Mouse (Mus musculus): ENCODE measurements around the gene Prkca. TPM values are rescaled to one million over a fixed set of nuclear protein-coding genes. Genes with fewer than 3 reads are reported as not detected.

Prkca gene
- total RNA-seq, 1 experiment from 2014 or later: 15.6 TPM

- no peak for ATAC-seq (replicated peaks; ENCODE audit: low read depth, poor library complexity, severe bottlenecking)
These were observed 123.1 kb downstream of the Prkca start for GRCm38 (mm10) chr11:108220605-108221004.

GRCm38 (mm10) chr11:108217043-108217442, 126.7 kb downstream of the Prkca start:
- ATAC-seq (replicated peaks; ENCODE audit: low read depth, poor library complexity, severe bottlenecking): no peak

DNA sequence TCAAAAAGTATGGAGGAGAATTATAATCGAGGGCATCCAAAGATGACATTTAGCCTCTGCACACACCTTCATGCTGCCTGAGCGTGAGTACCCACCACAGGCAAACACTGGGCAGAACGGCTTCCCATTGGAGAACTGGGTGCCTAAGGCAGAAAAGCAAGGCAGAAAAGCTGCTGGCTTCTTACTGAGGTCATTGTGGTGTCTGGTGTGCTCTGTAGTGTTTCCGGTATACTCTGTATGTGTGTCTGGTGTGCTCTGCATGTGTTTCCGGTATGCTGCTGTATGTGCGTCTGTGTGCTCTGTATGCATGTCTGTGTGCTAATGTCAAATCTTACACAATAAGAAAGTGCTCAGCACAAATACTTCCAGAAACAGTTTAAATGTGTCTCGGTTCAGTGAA, 127.7 kb downstream of the Prkca start:
- no peak for ATAC-seq (replicated peaks; ENCODE audit: low read depth, poor library complexity, severe bottlenecking)

- ATAC-seq (replicated peaks; ENCODE audit: low read depth, poor library complexity, severe bottlenecking): peak; percentile 50; the same call in 1 of the 2 replicates
These were observed 128.3 kb downstream of the Prkca start for GRCm38 (mm10) chr11:108215466-108215865.

DNA sequence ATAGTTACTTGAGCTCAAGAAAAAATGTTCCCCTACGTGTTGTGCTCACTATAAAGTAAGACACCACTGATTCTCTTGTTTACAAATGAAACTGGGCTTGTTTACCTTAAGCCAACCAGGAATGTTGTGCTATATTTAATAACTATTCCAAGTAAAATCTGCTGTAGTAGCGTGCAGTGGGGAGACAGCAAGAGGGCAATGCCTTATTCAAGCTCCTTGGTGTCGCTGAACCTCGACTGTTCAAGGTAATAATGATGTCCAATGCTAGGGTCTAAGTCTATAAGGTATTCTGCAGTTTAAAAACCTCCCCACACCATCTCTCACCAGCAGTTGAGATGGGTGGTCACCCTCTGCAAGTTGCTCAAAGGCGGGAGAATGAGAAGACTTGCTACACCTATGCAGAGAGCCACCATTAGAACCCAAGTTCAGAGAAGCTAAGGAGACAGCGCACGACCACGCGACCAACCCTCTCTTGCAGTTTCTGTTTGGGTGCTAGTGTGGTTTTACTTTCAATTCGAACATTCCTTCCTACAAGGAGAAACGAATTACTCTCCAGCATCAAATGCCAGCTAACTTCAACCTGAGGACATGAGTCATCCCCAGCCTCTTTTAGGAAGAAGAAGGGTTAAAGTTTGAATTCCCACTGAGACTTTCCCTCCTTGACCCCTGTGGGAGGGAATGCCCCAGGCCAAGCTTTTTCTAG, 129.1 kb downstream of the Prkca start:
- peak; percentile 48; the same call in 1 of the 2 replicates for ATAC-seq (replicated peaks; ENCODE audit: low read depth, poor library complexity, severe bottlenecking)

DNA sequence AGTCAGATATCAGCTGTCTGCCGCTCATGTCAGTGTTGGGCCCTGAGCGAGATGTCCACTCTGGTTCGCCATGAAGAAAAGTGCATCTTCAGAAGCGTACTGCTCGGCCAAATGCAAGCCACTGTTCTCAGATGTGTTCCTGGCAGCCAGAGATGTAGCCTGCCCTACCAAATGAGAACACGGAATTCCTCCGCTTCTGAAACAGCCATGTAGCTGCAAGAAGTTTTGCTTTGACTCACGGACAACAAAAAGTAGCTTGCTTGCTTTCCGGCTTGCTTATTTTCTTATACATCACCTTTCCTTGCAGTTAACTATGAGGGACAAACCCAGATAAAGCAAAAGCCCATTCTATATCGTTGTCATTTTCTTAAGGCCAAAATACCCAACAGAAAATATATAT, 129.9 kb downstream of the Prkca start:
- no peak for ATAC-seq (replicated peaks; ENCODE audit: low read depth, poor library complexity, severe bottlenecking)

DNA sequence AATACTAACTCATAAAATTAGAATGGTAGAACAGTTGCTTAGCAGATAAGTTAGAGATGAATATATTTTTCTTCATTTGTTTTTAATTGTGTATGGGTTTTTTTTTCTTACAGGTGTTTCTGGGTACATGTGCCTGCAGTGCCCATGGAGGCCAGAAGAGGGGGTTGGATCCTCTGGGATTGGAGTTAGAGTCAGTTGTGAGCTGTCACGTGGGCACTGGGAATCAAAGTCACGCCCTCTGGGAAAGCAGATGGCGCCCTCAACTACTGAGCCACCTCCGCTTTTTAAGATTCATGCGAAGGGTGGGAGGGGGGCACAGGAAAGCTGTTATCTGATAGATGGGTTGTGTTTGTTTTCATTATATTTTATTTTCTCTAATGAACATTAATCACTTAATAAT, 131.1 kb downstream of the Prkca start:
- no peak for ATAC-seq (replicated peaks; ENCODE audit: low read depth, poor library complexity, severe bottlenecking)

GRCm38 (mm10) chr11:108212030-108212429, 131.7 kb downstream of the Prkca start:
- no peak for ATAC-seq (replicated peaks; ENCODE audit: low read depth, poor library complexity, severe bottlenecking)

DNA sequence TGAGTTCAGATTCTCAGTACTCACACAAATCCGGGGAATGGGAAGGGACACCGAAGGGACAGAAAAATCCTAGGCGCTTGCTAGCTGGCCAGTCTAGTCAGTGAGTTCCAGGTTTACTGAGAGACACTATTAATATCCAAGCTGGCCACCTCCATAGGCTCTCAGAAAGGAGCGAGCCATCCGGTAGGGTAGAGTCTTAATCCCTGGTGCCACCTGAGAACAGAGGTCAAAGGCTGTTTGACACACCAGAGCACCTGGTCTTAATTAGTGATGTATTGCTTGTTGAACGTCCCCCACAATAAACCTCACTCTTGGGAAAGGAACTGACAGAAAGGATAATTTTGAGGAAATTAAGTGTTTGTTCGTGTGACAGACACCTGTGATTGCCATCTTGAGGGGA, 133.0 kb downstream of the Prkca start:
- no peak for ATAC-seq (replicated peaks; ENCODE audit: low read depth, poor library complexity, severe bottlenecking)

GRCm38 (mm10) chr11:108206602-108207001, 137.1 kb downstream of the Prkca start:
- ATAC-seq (replicated peaks; ENCODE audit: low read depth, poor library complexity, severe bottlenecking): no peak

DNA sequence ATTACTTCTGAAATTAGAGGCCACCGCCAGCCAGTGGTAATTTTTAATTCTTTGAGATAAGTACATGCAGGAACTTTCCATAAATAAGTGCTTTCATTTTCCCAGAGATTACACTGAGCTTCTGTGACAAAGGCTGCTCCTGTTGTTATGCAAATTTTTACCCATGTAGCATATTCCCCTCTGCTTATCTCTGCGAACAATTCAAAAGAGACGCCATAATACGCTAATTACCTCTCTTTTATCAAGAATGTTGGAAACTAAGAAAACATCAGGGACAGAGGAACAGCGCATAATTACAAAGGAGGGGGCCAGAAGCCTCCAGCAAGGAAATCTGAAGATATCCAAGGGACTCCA, 138.9 kb downstream of the Prkca start:
- no peak for ATAC-seq (replicated peaks; ENCODE audit: low read depth, poor library complexity, severe bottlenecking)

DNA sequence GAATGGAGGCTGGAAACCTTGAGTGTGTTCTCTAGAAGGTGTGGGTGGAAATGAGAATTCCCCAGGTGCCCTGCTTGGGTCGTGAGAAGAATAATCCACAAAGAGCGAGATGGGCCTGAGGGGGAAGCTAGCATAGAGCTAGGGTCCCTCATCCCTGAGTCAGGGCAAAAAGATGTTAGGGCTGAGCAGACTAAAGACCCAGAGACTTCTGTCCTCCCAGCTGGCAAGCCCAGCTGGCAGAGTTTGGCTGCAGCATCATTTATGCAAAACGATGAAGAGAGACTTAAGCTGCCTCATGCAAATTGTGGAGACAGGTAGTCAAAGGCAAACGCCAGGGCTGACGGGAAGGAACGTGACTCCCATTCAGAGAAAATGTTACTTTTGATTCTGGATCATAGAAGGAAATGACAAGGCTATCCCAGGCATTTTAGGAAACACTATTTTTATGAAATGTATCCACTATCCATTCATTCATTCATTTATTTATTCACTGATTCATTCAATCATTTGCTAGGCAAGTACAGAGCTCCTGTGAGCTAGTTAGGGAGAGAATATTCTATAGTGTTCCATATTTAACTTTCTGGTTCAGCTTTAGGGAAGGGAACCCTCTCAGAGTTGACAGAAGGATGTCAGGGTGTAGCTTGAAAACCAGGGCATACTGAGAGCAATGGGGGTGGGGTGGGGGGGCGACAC, 139.4 kb downstream of the Prkca start:
- no peak for ATAC-seq (replicated peaks; ENCODE audit: low read depth, poor library complexity, severe bottlenecking)

DNA sequence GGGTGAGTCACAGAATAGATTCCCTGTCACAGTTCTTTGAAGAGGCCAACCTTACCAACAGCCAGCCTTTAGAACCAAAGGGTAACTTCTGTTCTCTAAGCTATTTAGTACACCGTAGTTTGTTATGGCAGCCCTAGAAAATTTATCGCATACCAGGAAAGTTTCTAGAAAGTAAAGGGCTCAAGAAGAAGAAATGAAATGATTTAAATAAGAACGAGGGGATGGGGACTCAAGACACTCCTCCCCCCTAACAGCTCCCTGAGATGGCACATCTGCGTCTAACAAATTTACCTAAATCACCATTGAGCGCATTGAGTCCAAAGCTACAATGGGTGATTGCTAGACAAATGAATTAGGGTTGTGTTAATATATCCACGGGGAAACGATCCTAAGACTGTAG, 140.9 kb downstream of the Prkca start:
- ATAC-seq (replicated peaks; ENCODE audit: low read depth, poor library complexity, severe bottlenecking): no peak

DNA sequence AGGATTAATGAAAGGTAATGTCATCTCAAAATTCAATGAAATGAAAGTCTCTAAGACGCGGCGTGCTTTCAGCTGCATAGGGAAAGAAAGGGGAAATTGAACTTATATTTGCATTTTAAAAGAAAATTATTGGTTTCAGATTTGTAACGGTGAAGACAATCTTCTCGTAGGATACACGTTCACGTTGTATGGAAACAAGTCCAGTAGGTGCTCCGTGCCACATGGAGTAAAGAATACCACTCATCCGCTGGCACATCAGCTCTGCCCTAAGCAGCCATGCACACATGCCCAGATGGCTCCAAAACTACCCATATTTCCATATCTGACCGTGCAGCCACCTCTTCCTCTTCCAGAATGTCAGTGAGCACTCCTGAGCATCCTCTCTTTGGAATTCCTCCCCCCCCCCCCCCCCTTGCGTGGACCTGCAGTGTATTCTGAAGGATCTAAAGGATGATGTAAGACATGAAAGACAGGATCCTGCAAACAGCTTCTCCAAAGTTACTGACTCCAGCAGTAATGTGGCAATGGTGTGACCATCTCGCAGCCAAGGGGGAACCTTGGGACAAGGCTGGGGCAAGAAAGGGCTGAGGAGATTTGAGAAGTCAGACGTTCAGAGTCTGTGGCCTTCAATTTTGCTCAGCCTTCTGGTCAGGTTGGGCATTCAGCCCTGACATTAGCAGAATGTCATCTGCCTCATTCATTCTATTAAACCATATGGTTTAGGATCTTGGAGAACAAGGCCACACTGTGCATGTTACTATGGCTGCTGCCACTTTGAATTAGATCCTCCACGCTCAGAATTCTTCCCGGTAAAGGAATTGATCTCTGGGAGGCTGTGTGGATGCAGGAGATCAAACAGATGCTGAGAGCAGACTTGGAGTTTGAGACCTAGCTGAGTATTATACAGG, 142.8 kb downstream of the Prkca start:
- ATAC-seq (replicated peaks; ENCODE audit: low read depth, poor library complexity, severe bottlenecking): no peak

DNA sequence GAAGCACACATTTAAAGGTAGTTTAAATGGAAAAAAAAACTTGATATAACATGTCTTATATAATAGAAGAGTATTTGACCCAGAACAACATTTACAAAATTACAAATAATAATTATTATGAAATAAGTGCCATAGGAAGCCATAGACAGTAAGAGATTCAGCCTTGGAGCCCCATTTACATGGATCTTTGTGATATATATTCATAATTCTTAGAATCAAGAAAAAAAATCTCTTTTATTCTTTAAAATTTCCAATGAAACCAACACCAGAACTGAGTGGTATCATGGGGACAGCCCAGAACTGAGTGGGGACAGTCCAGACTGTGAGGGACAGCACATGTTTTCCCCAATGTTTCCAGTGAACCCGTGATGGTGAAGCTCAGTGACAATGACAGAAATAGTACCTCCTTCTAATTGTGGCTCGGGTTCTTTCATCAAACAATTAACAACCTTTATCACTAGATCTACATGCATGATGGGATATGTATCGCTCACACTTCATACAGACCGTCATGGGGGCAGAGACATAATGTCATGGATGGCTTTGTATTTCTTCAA, 144.2 kb downstream of the Prkca start:
- no peak for ATAC-seq (replicated peaks; ENCODE audit: low read depth, poor library complexity, severe bottlenecking)

- ATAC-seq (replicated peaks; ENCODE audit: low read depth, poor library complexity, severe bottlenecking): no peak
These were observed 145.1 kb downstream of the Prkca start for GRCm38 (mm10) chr11:108198592-108198991.

DNA sequence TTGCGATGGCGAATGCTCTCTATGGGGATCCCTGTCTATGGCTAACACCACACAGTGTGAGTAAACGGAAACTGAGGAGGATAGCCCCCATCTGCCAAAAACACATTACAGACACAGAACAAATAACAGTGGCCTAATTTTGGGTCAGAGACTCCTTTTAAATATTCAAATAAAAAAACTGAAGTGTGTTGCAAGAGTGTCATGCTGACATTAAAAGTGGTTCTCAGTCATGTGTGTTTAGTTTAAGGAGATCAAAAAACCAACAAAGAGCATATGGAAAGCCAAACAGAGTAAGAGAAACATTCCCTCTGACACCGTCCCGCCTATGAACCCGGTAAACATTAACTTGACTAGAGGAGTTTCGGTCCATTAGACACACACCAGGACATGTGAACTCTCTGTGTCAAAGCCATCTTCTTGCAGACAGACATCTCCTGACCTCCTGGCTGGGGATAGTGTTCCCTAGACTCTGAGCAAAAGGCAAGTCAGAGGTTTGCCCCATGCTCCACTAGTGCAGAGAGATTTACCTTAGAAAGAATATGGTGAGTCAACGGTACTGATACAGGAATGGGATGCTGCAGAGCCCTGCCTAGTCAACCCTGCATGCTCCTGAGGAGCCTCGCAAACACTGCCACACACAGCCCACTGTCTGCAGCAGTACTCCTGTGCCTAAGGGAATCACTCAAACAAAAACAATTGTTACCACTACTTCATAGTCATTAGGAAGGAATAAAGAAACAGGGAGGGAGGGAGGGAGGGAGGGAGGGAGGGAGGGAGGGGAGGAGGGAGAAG, 146.1 kb downstream of the Prkca start:
- ATAC-seq (replicated peaks; ENCODE audit: low read depth, poor library complexity, severe bottlenecking): no peak

DNA sequence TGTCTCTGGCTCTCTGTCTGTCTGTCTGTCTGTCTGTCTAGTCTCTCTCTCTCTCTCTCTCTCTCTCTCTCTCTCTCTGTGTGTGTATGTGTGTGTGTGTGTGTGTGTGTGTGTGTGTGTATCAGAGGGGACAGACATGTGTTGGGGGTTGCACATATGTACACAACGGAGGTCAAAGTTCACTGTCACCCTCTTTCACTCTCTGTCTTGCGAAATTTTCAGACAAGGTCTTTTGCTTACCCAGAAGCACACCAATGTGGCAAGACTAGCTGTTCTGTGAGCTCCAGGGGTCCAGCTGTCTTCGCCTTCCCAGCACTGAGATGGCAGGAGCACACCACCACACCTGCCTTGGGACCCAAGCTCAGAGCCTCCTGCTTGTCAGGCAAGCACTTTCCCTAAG, 146.9 kb downstream of the Prkca start:
- ATAC-seq (replicated peaks; ENCODE audit: low read depth, poor library complexity, severe bottlenecking): no peak

GRCm38 (mm10) chr11:108190298-108190697, 153.4 kb downstream of the Prkca start:
- ATAC-seq (replicated peaks; ENCODE audit: low read depth, poor library complexity, severe bottlenecking): no peak

DNA sequence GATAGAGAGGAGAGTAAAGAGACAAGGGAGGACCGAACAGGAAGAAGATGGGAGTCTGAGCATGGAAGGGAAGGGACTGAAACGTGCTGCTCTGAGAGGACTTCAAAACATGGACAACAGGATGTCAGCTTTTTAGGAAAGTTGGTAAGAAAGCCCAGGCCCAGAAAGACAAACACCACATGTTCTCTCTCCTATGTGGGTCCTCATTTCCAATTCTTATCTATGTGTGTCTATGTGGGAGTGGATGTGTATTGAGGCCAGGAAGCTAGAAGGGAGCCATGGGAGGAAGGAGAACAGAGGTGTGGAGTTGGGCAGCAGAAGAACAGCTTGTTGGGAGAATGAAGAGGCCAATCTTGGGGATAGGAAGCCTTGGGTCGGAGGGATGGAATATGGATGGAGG, 154.4 kb downstream of the Prkca start:
- ATAC-seq (replicated peaks; ENCODE audit: low read depth, poor library complexity, severe bottlenecking): no peak
